Mouse (Mus musculus): ENCODE data around the gene Lrrk1. TPM values are rescaled to one million over a fixed set of nuclear protein-coding genes. Genes with fewer than 3 reads are reported as not detected.

The Lrrk1 gene
- total RNA-seq, 1 experiment, result 7.4 TPM

- Histone ChIP-seq H3K4me3 (ENCODE audit: insufficient read depth in 1 of 2, low read depth in 1 of 2, low read length in 2 of 2, poor library complexity in 1 of 2, severe bottlenecking in 1 of 2) (no peak overlapping the region), H3K27ac (ENCODE audit: insufficient read depth, low read depth, low read length, poor library complexity, severe bottlenecking) (no peak overlapping the region), H3K36me3 (ENCODE audit: control insufficient read depth, insufficient read depth, low read length, poor library complexity, severe bottlenecking) (no peaks in the 10 kb centered on the region), H3K9me3 (ENCODE audit: control insufficient read depth, insufficient read depth, low read depth, low read length) (no peaks in the 10 kb centered on the region), H3K4me1 (ENCODE audit: control insufficient read depth in 2 of 2, insufficient read depth in 2 of 2, low read length in 2 of 2, poor library complexity in 1 of 2) (no peaks in the 10 kb centered on the region), H3K9ac (ENCODE audit: insufficient read depth, low read depth, low read length, poor library complexity, severe bottlenecking) (no peak overlapping the region)
- no peak for DNase-seq (ENCODE audit: low read depth, low spot score)
- in situ Hi-C loops (cut with MboI; ENCODE audit: low sequenced_read_pairs in 2 of 2, unreplicated experiment in 2 of 2), result no loop called here
- TF ChIP-seq CHD2 (IDR thresholded peaks at IDR 0.05; ENCODE audit: low read depth, low read length), result no peak
- TF ChIP-seq ZC3H11A (IDR thresholded peaks at IDR 0.05; ENCODE audit: borderline replicate concordance, low read depth, low read length), result no peak
- TF ChIP-seq MAFK (IDR thresholded peaks at IDR 0.05; ENCODE audit: insufficient read depth, low read depth, low read length), result no peak
- TF ChIP-seq HCFC1 (IDR thresholded peaks at IDR 0.05; ENCODE audit: borderline replicate concordance, insufficient read depth, low read length), result no peak
Measured at GRCm38 (mm10) chr7:66218193-66219014, 169.7 kb downstream of the Lrrk1 start.

- no peak for TF ChIP-seq ZNF384 (IDR thresholded peaks at IDR 0.05; ENCODE audit: low read depth, low read length)
- no peak for TF ChIP-seq HCFC1 (IDR thresholded peaks at IDR 0.05; ENCODE audit: borderline replicate concordance, insufficient read depth, low read length)
- no peak for TF ChIP-seq ZC3H11A (IDR thresholded peaks at IDR 0.05; ENCODE audit: borderline replicate concordance, low read depth, low read length)
- no peak for TF ChIP-seq MAFK (IDR thresholded peaks at IDR 0.05; ENCODE audit: insufficient read depth, low read depth, low read length)
- no peak for TF ChIP-seq CHD2 (IDR thresholded peaks at IDR 0.05; ENCODE audit: low read depth, low read length)
- Histone ChIP-seq H3K9ac (ENCODE audit: insufficient read depth, low read depth, low read length, poor library complexity, severe bottlenecking) (no peak overlapping the region), H3K9me3 (ENCODE audit: control insufficient read depth, insufficient read depth, low read depth, low read length) (no peaks in the 10 kb centered on the region), H3K4me1 (ENCODE audit: control insufficient read depth in 2 of 2, insufficient read depth in 2 of 2, low read length in 2 of 2, poor library complexity in 1 of 2) (no peaks in the 10 kb centered on the region), H3K36me3 (ENCODE audit: control insufficient read depth, insufficient read depth, low read length, poor library complexity, severe bottlenecking) (no peaks in the 10 kb centered on the region), H3K27ac (ENCODE audit: insufficient read depth, low read depth, low read length, poor library complexity, severe bottlenecking) (no peak overlapping the region), H3K4me3 (ENCODE audit: insufficient read depth in 1 of 2, low read depth in 1 of 2, low read length in 2 of 2, poor library complexity in 1 of 2, severe bottlenecking in 1 of 2) (no peak overlapping the region)
- in situ Hi-C loops (cut with MboI; ENCODE audit: low sequenced_read_pairs in 2 of 2, unreplicated experiment in 2 of 2), result no loop called here
- no peak for DNase-seq (ENCODE audit: low read depth, low spot score)
Measured at GRCm38 (mm10) chr7:66217531-66218094, 170.5 kb downstream of the Lrrk1 start.

- Histone ChIP-seq H3K27ac (ENCODE audit: insufficient read depth, low read depth, low read length, poor library complexity, severe bottlenecking) (no peak overlapping the region), H3K9me3 (ENCODE audit: control insufficient read depth, insufficient read depth, low read depth, low read length) (no peaks in the 10 kb centered on the region)
- no peak for DNase-seq (ENCODE audit: low read depth, low spot score)
Measured at GRCm38 (mm10) chr7:66217011-66217410, 171.1 kb downstream of the Lrrk1 start.

GRCm38 (mm10) chr7:66215911-66216310 lies 172.2 kb downstream of the Lrrk1 start:
- TF ChIP-seq CHD2 (IDR thresholded peaks at IDR 0.05; ENCODE audit: low read depth, low read length), result no peak
- no peak for TF ChIP-seq ZC3H11A (IDR thresholded peaks at IDR 0.05; ENCODE audit: borderline replicate concordance, low read depth, low read length)
- TF ChIP-seq HCFC1 (IDR thresholded peaks at IDR 0.05; ENCODE audit: borderline replicate concordance, insufficient read depth, low read length), result no peak
- no peak for TF ChIP-seq ZNF384 (IDR thresholded peaks at IDR 0.05; ENCODE audit: low read depth, low read length)
- no peak for TF ChIP-seq MAFK (IDR thresholded peaks at IDR 0.05; ENCODE audit: insufficient read depth, low read depth, low read length)
- H3K9me3 ChIP-seq (ENCODE audit: control insufficient read depth, insufficient read depth, low read depth, low read length), result no peaks in the 10 kb centered on the region
- H3K9ac ChIP-seq (ENCODE audit: insufficient read depth, low read depth, low read length, poor library complexity, severe bottlenecking), result no peak overlapping the region
- in situ Hi-C loops (cut with MboI; ENCODE audit: low sequenced_read_pairs in 2 of 2, unreplicated experiment in 2 of 2), result no loop called here
- DNase-seq (ENCODE audit: low read depth, low spot score), result no peak
- H3K36me3 ChIP-seq (ENCODE audit: control insufficient read depth, insufficient read depth, low read length, poor library complexity, severe bottlenecking), result no peaks in the 10 kb centered on the region
- H3K4me1 ChIP-seq (ENCODE audit: control insufficient read depth in 2 of 2, insufficient read depth in 2 of 2, low read length in 2 of 2, poor library complexity in 1 of 2), result no peaks in the 10 kb centered on the region
- no peak overlapping the region for H3K27ac ChIP-seq (ENCODE audit: insufficient read depth, low read depth, low read length, poor library complexity, severe bottlenecking)
- no peak overlapping the region for H3K4me3 ChIP-seq (ENCODE audit: insufficient read depth in 1 of 2, low read depth in 1 of 2, low read length in 2 of 2, poor library complexity in 1 of 2, severe bottlenecking in 1 of 2)

More at GRCm38 (mm10) chr7:66217011-66217410, 171.1 kb downstream of the Lrrk1 start:
- Histone ChIP-seq H3K9ac (ENCODE audit: insufficient read depth, low read depth, low read length, poor library complexity, severe bottlenecking) (no peak overlapping the region), H3K36me3 (ENCODE audit: control insufficient read depth, insufficient read depth, low read length, poor library complexity, severe bottlenecking) (no peaks in the 10 kb centered on the region), H3K4me1 (ENCODE audit: control insufficient read depth in 2 of 2, insufficient read depth in 2 of 2, low read length in 2 of 2, poor library complexity in 1 of 2) (no peaks in the 10 kb centered on the region), H3K4me3 (ENCODE audit: insufficient read depth in 1 of 2, low read depth in 1 of 2, low read length in 2 of 2, poor library complexity in 1 of 2, severe bottlenecking in 1 of 2) (no peak overlapping the region)
- no peak for TF ChIP-seq HCFC1 (IDR thresholded peaks at IDR 0.05; ENCODE audit: borderline replicate concordance, insufficient read depth, low read length)
- no peak for TF ChIP-seq MAFK (IDR thresholded peaks at IDR 0.05; ENCODE audit: insufficient read depth, low read depth, low read length)
- TF ChIP-seq CHD2 (IDR thresholded peaks at IDR 0.05; ENCODE audit: low read depth, low read length), result no peak
- no peak for TF ChIP-seq ZC3H11A (IDR thresholded peaks at IDR 0.05; ENCODE audit: borderline replicate concordance, low read depth, low read length)
- TF ChIP-seq ZNF384 (IDR thresholded peaks at IDR 0.05; ENCODE audit: low read depth, low read length), result no peak
- in situ Hi-C loops (cut with MboI; ENCODE audit: low sequenced_read_pairs in 2 of 2, unreplicated experiment in 2 of 2), result no loop called here

All from ES-E14 (cell line).